Mouse (Mus musculus): ENCODE measurements around the gene Nrg4.
"Not testable (repeated sequence)": the region's sequence is repeated elsewhere in the genome, so short reads cannot be mapped to it uniquely, and the experiment has no call there.

Gene Nrg4

GRCm38 (mm10) chr9:55248465-55248864 lies 78.2 kb downstream of the Nrg4 start:
- no peak for DNase-seq

- DNase-seq, result no peak
These were observed 79.7 kb downstream of the Nrg4 start for GRCm38 (mm10) chr9:55246918-55247317.

- no peak for DNase-seq
These were observed 80.2 kb downstream of the Nrg4 start for GRCm38 (mm10) chr9:55246440-55246839.

- DNase-seq, result not testable (repeated sequence)
These were observed 81.4 kb downstream of the Nrg4 start for GRCm38 (mm10) chr9:55245057-55245750.

- no peak for DNase-seq
These were observed 82.6 kb downstream of the Nrg4 start for GRCm38 (mm10) chr9:55244079-55244478.

- DNase-seq, result no peak
These were observed 83.4 kb downstream of the Nrg4 start for GRCm38 (mm10) chr9:55243280-55243679.

- DNase-seq, result no peak
These were observed 84.6 kb downstream of the Nrg4 start for GRCm38 (mm10) chr9:55241863-55242685.

GRCm38 (mm10) chr9:55240852-55241251 lies 85.8 kb downstream of the Nrg4 start:
- no peak for DNase-seq

- no peak for DNase-seq
These were observed 90.1 kb downstream of the Nrg4 start for GRCm38 (mm10) chr9:55236235-55237165.

GRCm38 (mm10) chr9:55233076-55233475 lies 93.6 kb downstream of the Nrg4 start:
- DNase-seq, result not testable (repeated sequence)

GRCm38 (mm10) chr9:55232586-55232985 lies 94.1 kb downstream of the Nrg4 start:
- DNase-seq, result no peak

- no peak for DNase-seq
These were observed 94.5 kb downstream of the Nrg4 start for GRCm38 (mm10) chr9:55232110-55232509.

- DNase-seq, result no peak
These were observed 95.1 kb downstream of the Nrg4 start for GRCm38 (mm10) chr9:55231544-55231943.

GRCm38 (mm10) chr9:55229010-55229409 lies 97.6 kb downstream of the Nrg4 start:
- no peak for DNase-seq

- DNase-seq, result no peak
These were observed 98.5 kb downstream of the Nrg4 start for GRCm38 (mm10) chr9:55228149-55228548.

GRCm38 (mm10) chr9:55226251-55226650 lies 100.4 kb downstream of the Nrg4 start:
- DNase-seq, result peak; percentile 51

- DNase-seq, result no peak
These were observed 101.4 kb downstream of the Nrg4 start for GRCm38 (mm10) chr9:55225165-55225737.

- no peak for DNase-seq
These were observed 109.3 kb downstream of the Nrg4 start for GRCm38 (mm10) chr9:55217381-55217780.

GRCm38 (mm10) chr9:55216078-55216477 lies 110.6 kb downstream of the Nrg4 start:
- DNase-seq, result no peak

GRCm38 (mm10) chr9:55215648-55216047 lies 111.0 kb downstream of the Nrg4 start:
- no peak for DNase-seq

- no peak for DNase-seq
These were observed 111.6 kb downstream of the Nrg4 start for GRCm38 (mm10) chr9:55215056-55215455.

- no peak for DNase-seq
These were observed 113.2 kb downstream of the Nrg4 start for GRCm38 (mm10) chr9:55213396-55213795.

- no peak for DNase-seq
These were observed 115.0 kb downstream of the Nrg4 start for GRCm38 (mm10) chr9:55211611-55212010.
